Mouse (Mus musculus) stomach, embryonic 15.5 days (tissue): ENCODE measurements at regions not wholly inside any gene's neighbourhood (a gene's known extent, or its start where the extent isn't known, plus 50 kb on each side); places are given as distances from the start of the nearest gene placed in this dataset.

Experiments
- ATAC-seq: fragments of 200-750 bp; cut with Nextera tagmentation; 2 replicates; pipeline ENCODE4 v1.8.0; 2017; ENCODE audit warnings: low read depth, moderate number of reproducible peaks, moderate TSS enrichment; ENCODE audit not compliant: insufficient read depth, low FRiP score
- H3K27ac ChIP-seq: fragments of 300-500 bp; sonication (generic); 2 replicates; pipeline ENCODE4 v1.5.1; 2015; ENCODE audit warnings: mild to moderate bottlenecking, inconsistent platforms
- H3K27me3 ChIP-seq: fragments of 300-500 bp; sonication (generic); replicated peaks from 2 replicates; pipeline ENCODE4 v1.6.1; 2015; ENCODE audit warnings: inconsistent platforms
- H3K36me3 ChIP-seq: fragments of 300-500 bp; sonication (generic); 2 replicates; pipeline ENCODE4 v1.6.1; 2015; ENCODE audit warnings: inconsistent platforms
- H3K4me1 ChIP-seq: fragments of 300-500 bp; sonication (generic); 2 replicates; pipeline ENCODE4 v1.6.1; 2015; ENCODE audit warnings: inconsistent platforms
- H3K4me2 ChIP-seq: fragments of 300-500 bp; sonication (generic); 2 replicates; pipeline ENCODE4 v1.6.1; 2015; ENCODE audit warnings: mild to moderate bottlenecking, inconsistent platforms
- H3K4me3 ChIP-seq: fragments of 300-500 bp; sonication (generic); replicated peaks from 2 replicates; pipeline ENCODE4 v1.5.1; 2015; ENCODE audit warnings: inconsistent platforms
- H3K9ac ChIP-seq: fragments of 300-500 bp; sonication (generic); 2 replicates; pipeline ENCODE4 v1.6.1; 2015; ENCODE audit warnings: inconsistent platforms
- H3K9me3 ChIP-seq: fragments of 300-500 bp; sonication (generic); 2 replicates; pipeline ENCODE4 v1.6.1; 2016; ENCODE audit warnings: inconsistent platforms
- WGBS: fragments of 180-500 bp; shearing (Covaris S2); methylation state at CpG from one replicate; pipeline ENCODE4 v1.1.7; 2015; 5-methylcytosine and 5-hydroxymethylcytosine counted together

DNA sequence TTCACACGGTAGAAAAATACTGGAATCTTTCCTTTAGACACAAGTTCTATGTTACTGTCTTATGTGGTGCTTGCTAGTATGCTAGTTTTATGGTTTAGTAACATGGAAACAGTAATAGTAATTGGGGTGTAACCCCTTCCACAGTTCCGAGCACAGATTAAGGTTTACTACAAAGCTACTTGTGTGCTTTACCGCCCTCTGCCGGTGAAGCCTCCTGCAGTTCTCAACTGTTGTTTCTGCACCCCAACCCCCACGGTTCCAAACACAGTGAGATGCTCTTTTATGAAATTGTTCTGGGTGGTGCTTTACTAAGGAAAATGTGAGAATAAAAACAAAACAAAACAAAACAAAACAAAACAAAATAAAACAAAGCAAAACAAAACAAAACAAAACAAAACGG, 234.3 kb downstream of the Hace1 start:
- ATAC-seq, result no peak
- Histone ChIP-seq H3K4me3 (no peak overlapping the region), H3K4me2 (no peak overlapping the region), H3K27me3 (no peaks in the 10 kb centered on the region), H3K9me3 (no peaks in the 10 kb centered on the region), H3K9ac (no peak overlapping the region), H3K4me1 (no peaks in the 10 kb centered on the region), H3K27ac (no peak overlapping the region), H3K36me3 (no peaks in the 10 kb centered on the region)
- 49% methylated on average over 6 of the region's 6 CpGs for whole genome bisulfite sequencing

DNA sequence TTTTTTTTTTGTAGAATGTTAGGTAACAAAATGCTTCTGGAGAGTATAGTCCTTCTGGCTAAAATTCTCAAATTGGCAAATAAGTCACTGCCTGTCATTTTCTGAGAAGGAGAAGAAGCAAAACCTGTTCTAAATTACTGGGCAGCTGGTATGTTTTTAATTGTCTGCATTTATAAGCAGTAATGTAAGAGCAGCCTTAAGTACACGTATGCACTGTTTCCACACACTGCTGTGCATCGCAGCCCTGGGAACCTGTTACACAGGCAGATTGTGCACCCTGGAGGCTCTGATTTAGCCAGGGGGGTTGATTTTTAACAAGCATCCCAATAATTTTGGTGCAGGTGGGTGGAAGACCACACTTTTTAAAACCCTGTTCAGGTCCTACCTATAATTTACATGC, 236.2 kb downstream of the Hace1 start:
- Histone ChIP-seq H3K36me3 (no peaks in the 10 kb centered on the region), H3K9me3 (no peaks in the 10 kb centered on the region), H3K27ac (no peak overlapping the region), H3K27me3 (no peaks in the 10 kb centered on the region), H3K9ac (no peak overlapping the region), H3K4me2 (no peak overlapping the region), H3K4me1 (no peaks in the 10 kb centered on the region), H3K4me3 (no peak overlapping the region)
- ATAC-seq, result no peak
- 85% methylated on average over 2 of the region's 2 CpGs for WGBS

DNA sequence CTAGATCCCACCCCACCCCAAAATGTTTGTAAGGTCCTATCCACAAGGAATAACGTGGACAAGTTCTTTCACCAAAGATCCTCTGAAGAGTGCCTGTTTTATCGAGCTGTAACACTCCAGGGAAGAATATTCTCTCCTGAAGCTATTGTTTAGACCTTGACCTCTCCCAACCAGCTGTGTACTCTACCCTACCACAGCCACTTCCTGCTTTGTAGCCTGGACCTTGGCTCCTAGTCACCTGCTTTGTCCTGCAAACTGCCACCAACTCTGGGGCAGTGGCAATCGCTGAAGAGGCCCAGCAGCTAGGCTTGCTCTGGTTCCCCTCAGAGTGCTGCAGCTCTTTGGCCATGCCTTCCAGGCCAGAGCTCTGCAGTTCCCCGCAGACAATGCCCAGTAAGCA, 239.1 kb downstream of the Hace1 start:
- no peaks in the 10 kb centered on the region for H3K9me3 ChIP-seq
- H3K9ac ChIP-seq, result no peak overlapping the region
- no peak overlapping the region for H3K4me2 ChIP-seq
- H3K4me1 ChIP-seq, result no peaks in the 10 kb centered on the region
- no peak overlapping the region for H3K27ac ChIP-seq
- H3K4me3 ChIP-seq, result no peak overlapping the region
- H3K36me3 ChIP-seq, result no peaks in the 10 kb centered on the region
- ATAC-seq, result no peak
- no peaks in the 10 kb centered on the region for H3K27me3 ChIP-seq
- 81% methylated on average over 4 of the region's 4 CpGs for WGBS

DNA sequence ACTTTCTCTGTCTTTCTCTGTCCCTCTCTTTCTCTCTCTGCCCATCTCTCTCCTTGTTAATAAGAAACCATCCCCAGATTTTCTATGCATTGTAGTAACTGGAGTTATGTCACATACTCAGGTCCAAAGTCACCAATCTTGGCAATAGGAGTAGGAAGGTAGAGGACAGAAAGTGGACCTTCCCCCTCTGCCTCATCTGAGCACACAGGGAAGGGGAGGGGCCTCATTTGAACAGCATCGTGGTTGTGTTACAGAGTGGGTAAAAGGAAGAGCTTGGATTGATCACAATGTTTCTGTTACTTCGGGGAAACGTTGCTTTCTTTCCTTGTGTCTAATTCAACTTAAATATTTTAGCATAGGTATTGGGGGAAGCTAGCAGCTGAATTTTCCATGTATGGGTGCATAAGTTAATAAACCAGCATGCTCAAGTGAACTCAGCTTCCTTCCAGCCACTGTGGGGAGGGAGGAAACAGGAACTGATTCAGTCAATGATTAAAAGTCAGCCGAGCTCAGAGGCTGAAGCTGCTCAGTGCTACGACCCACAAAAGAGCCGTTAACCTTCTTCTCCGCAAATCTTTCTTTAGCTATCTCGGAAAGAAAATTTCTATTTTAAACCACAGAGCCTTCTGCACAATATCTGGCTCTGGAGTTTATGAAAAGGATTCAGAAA, 243.5 kb downstream of the Hace1 start:
- H3K27me3 ChIP-seq, result no peaks in the 10 kb centered on the region
- H3K27ac ChIP-seq, result no peak overlapping the region
- H3K4me3 ChIP-seq, result no peak overlapping the region
- H3K9me3 ChIP-seq, result no peaks in the 10 kb centered on the region
- H3K4me1 ChIP-seq, result no peaks in the 10 kb centered on the region
- H3K36me3 ChIP-seq, result no peaks in the 10 kb centered on the region
- WGBS, result 34% methylated on average over 8 of the region's 8 CpGs
- no peak overlapping the region for H3K4me2 ChIP-seq
- H3K9ac ChIP-seq, result no peak overlapping the region
- no peak for ATAC-seq

DNA sequence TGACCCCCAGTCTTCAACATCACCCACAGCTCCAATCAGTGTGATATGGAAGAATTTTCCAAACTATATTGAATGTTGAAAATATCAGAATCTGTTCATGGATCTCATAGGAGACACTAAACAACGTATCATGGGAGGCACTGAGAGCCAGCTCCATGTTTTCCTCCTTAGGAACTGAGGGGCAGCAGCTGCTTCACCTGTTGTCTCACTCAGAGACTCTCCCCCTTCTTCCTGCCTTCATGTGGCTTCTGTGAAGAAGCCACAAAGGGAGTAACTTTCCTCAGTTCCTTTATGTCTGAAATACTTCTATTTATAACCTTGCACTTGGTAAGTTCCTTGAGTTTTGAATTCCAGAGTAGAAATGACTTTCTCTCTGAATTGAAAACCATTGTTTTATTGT, 244.6 kb downstream of the Hace1 start:
- H3K4me1 ChIP-seq, result no peaks in the 10 kb centered on the region
- no peaks in the 10 kb centered on the region for H3K27me3 ChIP-seq
- no peaks in the 10 kb centered on the region for H3K9me3 ChIP-seq
- no peaks in the 10 kb centered on the region for H3K36me3 ChIP-seq
- H3K4me3 ChIP-seq, result no peak overlapping the region
- no peak for ATAC-seq
- H3K4me2 ChIP-seq, result no peak overlapping the region
- 65% methylated on average over 1 of the region's 1 CpGs for WGBS
- H3K27ac ChIP-seq, result no peak overlapping the region
- H3K9ac ChIP-seq, result no peak overlapping the region

DNA sequence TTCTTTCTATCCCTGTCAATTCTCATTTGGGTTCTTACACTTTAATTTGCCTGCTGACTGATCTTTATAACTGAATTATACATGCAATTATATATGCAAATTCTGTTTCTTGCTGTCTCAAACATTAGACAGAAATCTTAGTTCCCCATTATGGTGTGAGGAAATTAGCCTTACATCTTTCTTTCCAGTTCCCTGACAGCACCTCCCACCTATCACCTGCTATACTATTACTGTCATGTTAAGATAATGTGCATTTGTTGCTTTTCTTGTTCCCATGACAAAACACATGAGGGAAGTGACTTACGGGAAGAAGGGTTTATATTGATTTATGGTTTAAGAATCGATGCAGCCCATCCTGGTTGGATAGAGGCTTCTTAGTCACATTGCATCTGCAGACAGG, 246.0 kb downstream of the Hace1 start:
- WGBS, result 64% methylated on average over 2 of the region's 2 CpGs
- Histone ChIP-seq H3K4me3 (no peak overlapping the region), H3K36me3 (no peaks in the 10 kb centered on the region), H3K9me3 (no peaks in the 10 kb centered on the region), H3K9ac (no peak overlapping the region), H3K4me1 (no peaks in the 10 kb centered on the region), H3K27me3 (no peaks in the 10 kb centered on the region), H3K27ac (no peak overlapping the region), H3K4me2 (no peak overlapping the region)
- no peak for ATAC-seq

DNA sequence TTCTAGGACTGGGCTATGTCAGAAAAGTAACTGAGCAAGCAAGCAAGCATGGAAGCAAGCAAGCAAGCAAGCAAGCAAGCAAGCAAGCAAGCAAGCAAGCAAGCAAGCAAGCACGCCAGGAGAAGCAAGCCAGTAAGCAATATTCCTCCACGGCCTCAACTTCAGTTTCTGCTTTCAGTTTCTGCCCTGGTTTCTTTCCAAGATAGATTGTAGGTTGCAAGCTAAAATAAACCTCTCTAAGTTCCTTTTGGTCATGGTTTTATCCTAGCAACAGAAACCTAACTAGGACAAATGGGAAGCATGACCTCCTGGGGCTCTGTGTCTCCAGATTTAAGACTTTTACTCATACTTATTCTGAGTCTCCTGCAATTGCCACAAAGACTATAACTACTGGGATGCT, 271.0 kb downstream of the Hace1 start:
- Histone ChIP-seq H3K4me3 (no peak overlapping the region), H3K36me3 (no peaks in the 10 kb centered on the region), H3K4me1 (no peaks in the 10 kb centered on the region), H3K27me3 (no peaks in the 10 kb centered on the region), H3K27ac (no peak overlapping the region), H3K9ac (no peak overlapping the region), H3K4me2 (no peak overlapping the region), H3K9me3 (no peaks in the 10 kb centered on the region)
- ATAC-seq, result no peak
- 72% methylated on average over 2 of the region's 2 CpGs for WGBS

DNA sequence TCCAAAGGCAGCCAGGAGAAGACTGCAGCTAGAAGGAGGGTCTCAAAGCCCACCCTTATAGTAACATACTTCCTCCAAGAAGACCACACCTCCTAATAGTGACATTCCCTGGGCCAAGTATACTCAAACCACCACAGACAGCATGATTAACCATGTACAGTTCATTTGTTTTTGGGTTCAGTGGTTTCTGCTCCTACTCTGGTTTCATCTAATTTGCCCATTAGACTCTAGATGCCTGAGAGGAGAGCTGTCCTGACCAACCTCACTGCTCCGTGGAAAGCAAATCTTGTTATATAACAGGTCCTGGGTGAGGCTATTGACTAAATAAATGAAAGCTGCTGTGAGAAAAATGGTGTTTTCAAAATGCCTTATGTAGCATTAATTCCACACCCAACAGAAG, 272.2 kb downstream of the Hace1 start:
- 78% methylated on average over 1 of the region's 1 CpGs for WGBS
- Histone ChIP-seq H3K4me3 (no peak overlapping the region), H3K9ac (no peak overlapping the region), H3K27me3 (no peaks in the 10 kb centered on the region), H3K4me2 (no peak overlapping the region), H3K27ac (no peak overlapping the region), H3K4me1 (no peaks in the 10 kb centered on the region), H3K9me3 (no peaks in the 10 kb centered on the region), H3K36me3 (no peaks in the 10 kb centered on the region)
- ATAC-seq, result no peak

DNA sequence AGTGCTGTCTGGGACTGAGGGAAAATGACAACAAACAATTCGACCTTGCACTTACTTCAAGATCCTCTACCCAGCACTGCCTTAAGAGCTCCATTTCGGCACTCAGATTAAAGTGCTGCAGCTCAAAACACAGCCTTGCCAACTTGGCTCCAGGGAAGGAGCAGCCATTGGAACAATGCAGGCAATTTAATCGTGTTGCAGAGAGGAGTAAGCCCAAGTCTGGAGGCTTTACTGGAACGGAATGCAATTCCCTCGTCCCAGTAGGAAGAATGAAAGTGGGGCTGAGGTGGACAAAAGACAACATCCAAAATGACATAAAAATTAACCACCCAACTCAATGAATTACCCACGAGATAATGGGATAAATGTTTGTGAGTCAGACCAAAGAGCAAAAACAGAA, 273.0 kb downstream of the Hace1 start:
- Histone ChIP-seq H3K4me2 (no peak overlapping the region), H3K27ac (no peak overlapping the region), H3K4me1 (no peaks in the 10 kb centered on the region), H3K9me3 (no peaks in the 10 kb centered on the region), H3K9ac (no peak overlapping the region), H3K36me3 (no peaks in the 10 kb centered on the region), H3K4me3 (no peak overlapping the region), H3K27me3 (no peaks in the 10 kb centered on the region)
- ATAC-seq, result no peak
- 59% methylated on average over 6 of the region's 6 CpGs for WGBS

DNA sequence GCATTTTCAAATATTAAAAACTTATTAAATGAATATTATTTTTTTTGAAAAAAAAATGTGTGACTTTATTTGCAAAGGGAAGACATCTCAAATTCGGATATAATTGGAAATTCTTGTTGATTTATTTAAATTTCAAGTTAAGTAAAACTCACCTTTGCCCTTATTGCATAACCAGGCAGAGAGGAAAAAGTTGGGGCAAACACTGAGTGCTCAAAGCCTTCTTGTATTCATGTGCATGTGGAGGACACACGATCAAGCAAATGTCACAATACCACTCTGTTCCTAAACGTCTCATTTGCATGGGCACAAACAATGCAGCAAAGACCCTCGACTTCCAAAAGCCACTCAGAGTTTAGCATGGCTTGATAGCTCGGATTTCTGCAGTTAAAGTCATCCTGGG, 275.1 kb downstream of the Hace1 start:
- Histone ChIP-seq H3K27ac (no peak overlapping the region), H3K27me3 (no peaks in the 10 kb centered on the region), H3K9me3 (no peaks in the 10 kb centered on the region), H3K4me1 (no peaks in the 10 kb centered on the region), H3K36me3 (no peaks in the 10 kb centered on the region), H3K9ac (no peak overlapping the region), H3K4me2 (no peak overlapping the region), H3K4me3 (no peak overlapping the region)
- ATAC-seq, result no peak
- 64% methylated on average over 5 of the region's 5 CpGs for WGBS

DNA sequence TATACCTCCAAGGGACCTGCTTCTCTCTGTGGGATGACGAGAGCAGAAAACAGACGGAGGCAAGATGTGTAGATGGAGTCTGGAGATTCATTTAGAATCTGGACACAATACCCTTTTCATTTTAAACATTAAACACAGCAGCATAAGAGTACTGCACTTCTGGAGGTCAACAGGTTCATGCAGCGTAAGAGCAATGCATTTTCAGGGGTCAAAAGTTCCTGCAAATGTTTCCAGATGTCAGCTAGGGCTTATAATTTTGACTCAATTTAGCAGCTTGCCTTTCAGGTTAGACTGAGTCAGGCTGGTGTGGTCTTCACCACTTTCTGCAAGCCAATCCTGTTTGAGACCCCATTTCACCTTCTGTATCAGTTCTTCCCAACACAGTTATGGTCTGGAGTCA, 277.9 kb downstream of the Hace1 start:
- no peak overlapping the region for H3K4me2 ChIP-seq
- H3K9me3 ChIP-seq, result no peaks in the 10 kb centered on the region
- H3K4me1 ChIP-seq, result no peaks in the 10 kb centered on the region
- no peak overlapping the region for H3K27ac ChIP-seq
- no peaks in the 10 kb centered on the region for H3K36me3 ChIP-seq
- no peak overlapping the region for H3K9ac ChIP-seq
- no peaks in the 10 kb centered on the region for H3K27me3 ChIP-seq
- no peak overlapping the region for H3K4me3 ChIP-seq
- ATAC-seq, result no peak
- 53% methylated on average over 3 of the region's 3 CpGs for WGBS

DNA sequence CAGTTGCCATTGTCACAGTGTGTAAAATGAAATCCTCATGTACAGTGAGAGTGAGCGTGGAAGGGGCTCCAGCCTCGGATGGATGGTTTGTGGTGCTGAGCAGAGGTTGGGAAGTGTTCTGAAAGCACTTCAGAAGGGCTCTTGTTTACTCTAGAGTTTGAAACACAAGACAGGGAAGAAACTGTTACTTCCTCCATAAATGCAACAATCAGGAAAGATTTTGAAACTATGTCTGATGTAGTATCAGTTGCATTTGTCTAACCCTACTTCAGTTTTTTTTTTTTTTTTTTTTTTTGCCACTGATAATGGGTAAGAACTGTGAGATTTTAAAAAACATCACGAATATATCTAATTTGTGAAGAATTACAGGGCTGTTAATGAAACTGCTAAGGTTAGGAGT, 281.5 kb downstream of the Hace1 start:
- Histone ChIP-seq H3K9ac (no peak overlapping the region), H3K36me3 (no peaks in the 10 kb centered on the region), H3K4me2 (no peak overlapping the region), H3K9me3 (no peaks in the 10 kb centered on the region), H3K27ac (no peak overlapping the region), H3K4me3 (no peak overlapping the region), H3K4me1 (no peaks in the 10 kb centered on the region), H3K27me3 (no peaks in the 10 kb centered on the region)
- 67% methylated on average over 3 of the region's 3 CpGs for WGBS
- no peak for ATAC-seq

DNA sequence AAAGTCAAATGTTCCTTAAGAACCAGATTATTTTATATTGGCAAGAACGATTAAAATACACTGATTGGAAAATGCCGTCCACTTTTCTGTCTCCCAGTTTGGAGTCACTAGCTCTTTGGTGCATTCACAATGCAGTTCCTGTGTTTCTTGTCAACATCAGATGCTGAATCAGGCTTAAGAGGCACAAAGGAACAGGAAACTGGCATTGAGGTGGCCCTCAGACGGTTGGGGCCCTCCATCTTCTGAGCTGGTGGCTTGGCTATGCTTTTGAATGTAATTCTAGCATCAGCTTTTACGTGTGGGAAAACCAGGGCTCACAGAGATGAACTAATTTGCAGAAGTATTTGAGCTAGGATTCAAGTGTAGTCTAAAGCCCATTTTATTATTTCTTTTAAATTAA, 282.3 kb downstream of the Hace1 start:
- 72% methylated on average over 4 of the region's 4 CpGs for WGBS
- H3K9me3 ChIP-seq, result no peaks in the 10 kb centered on the region
- no peak overlapping the region for H3K4me3 ChIP-seq
- H3K27me3 ChIP-seq, result no peaks in the 10 kb centered on the region
- H3K4me1 ChIP-seq, result no peaks in the 10 kb centered on the region
- H3K27ac ChIP-seq, result no peak overlapping the region
- no peak overlapping the region for H3K9ac ChIP-seq
- no peak overlapping the region for H3K4me2 ChIP-seq
- ATAC-seq, result no peak
- no peaks in the 10 kb centered on the region for H3K36me3 ChIP-seq
